Mouse (Mus musculus) left cerebral cortex, adult 2 months (tissue): ENCODE measurements around the gene Gabbr2. TPM values are rescaled to one million over a fixed set of nuclear protein-coding genes. Genes with fewer than 3 reads are reported as not detected.

ENCODE experiments used
- DNase-seq, 2 experiments: peaks; one replicate each; pipeline ENCODE4 v3.0.0; 2021 to 2022; ENCODE audit warnings: low spot score in 2 of 2, mixed read lengths in 1 of 2; ENCODE audit errors: extremely low spot score in 1 of 2
- H3K27ac ChIP-seq: fragments of 200-600 bp; 2 replicates; pipeline ENCODE4 v1.8.1; 2022
- H3K4me3 ChIP-seq: fragments of 200-600 bp; 2 replicates; pipeline ENCODE4 v1.8.1; 2022
- CTCF ChIP-seq: fragments of 200-600 bp; IDR thresholded peaks from 2 replicates; pipeline ENCODE4 v1.8.1; 2022; ENCODE audit warnings: antibody characterized with exemption, mild to moderate bottlenecking, moderate library complexity
- intact Hi-C: fragments of 180-260 bp; cut with DNase I; formaldehyde crosslinking; loops from one replicate; pipeline ENCODE4 v1.15.1; 2025
- total RNA-seq, 2 experiments: library from RNA; stranded (reverse); gene quantifications; 2 replicates each; pipeline ENCODE4 v1.2.3; 2021

Gene Gabbr2
- total RNA-seq, 2 experiments from 2014 or later, result 258 to 266 TPM

DNA sequence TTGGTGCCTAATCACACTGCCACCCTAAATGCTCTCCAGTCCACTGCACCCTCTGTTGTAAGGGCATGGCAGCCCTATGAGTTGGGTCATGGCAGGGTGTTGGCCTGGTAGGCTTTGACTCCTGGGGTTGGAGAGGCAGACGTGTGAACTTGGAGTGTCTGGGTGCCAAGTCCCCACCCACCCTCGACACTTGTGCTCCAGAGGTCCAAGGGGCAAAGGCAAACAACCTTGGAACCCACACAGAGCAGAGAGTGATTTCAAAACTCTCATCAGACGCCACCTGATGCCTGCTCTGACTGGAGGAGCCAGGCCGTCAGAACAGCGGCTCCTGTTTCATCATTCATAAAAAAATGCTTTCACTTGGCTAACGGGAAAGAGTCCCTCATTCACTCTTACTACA lies 121.5 kb downstream of the Gabbr2 start:
- no peak for TF ChIP-seq CTCF
- peak overlapping the region; percentile 29 for H3K27ac ChIP-seq
- H3K4me3 ChIP-seq, result no peak overlapping the region
- intact Hi-C loops, result no loop called here
- no peak for DNase-seq

DNA sequence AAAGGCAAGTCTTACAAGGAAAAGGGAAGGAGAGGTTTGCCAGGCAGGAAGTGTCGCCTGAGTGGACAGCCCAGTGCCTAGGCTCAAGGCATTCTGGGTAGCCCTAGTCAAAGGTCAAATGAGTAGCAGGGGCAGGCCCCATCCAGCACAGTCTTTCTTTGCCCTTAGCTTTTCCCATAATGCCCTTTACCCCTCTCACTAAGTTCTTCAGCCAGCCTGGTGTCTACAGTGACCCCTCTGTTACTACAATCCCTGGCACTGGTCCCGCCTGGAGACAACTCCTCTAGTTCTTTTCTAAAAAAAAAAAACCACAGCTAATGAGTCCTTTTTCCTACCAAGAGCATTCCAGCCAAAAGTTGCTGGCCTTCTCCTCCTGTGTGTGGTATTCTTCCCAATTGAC lies 122.3 kb downstream of the Gabbr2 start:
- intact Hi-C loops, result no loop called here
- no peak for DNase-seq
- Histone ChIP-seq H3K4me3 (no peak overlapping the region), H3K27ac (no peak overlapping the region)
- no peak for TF ChIP-seq CTCF

DNA sequence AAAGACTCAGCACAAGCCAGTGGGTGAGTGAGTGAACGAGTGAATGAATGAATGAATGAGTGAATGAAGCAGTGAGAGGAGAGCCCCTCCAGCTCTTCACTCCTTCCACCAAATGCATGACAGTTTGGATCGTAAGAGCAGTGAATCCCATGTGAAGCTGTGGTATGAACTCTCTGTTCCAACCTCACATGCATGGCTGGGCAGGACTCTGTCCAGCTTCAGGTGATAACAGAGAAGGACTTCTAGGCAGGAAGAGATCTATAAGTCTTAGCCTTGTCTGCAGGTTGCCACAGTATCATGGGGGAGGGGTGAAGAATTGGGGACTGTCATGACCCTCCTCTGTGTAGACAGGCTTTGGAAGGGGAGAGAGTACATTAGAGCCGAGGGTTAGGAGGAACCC lies 122.8 kb downstream of the Gabbr2 start:
- TF ChIP-seq CTCF, result no peak
- intact Hi-C loops, result no loop called here
- DNase-seq, result no peak
- no peak overlapping the region for H3K27ac ChIP-seq
- H3K4me3 ChIP-seq, result no peak overlapping the region

DNA sequence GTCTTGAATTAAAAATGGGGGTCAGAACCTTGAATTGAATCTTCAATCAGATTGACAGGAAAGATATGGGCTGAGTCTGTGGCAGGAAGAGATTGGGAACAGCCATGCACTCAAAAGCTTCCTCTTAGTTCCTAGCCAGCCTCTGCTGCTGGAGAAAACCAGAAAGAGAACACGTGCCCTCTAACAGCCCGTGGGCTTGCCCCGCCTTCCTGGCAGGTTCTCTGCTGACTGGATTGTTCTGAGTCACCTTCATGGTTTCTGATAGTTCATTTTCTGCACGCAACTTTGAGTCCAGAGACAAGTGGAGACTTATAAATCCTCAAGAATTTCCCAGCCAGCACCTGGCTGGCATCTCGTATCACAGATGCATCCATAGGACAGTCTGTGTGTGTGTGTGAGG lies 123.5 kb downstream of the Gabbr2 start:
- intact Hi-C loops, result no loop called here
- H3K27ac ChIP-seq, result no peak overlapping the region; the same call in 1 of the 2 replicates
- no peak for TF ChIP-seq CTCF
- DNase-seq, result no peak
- H3K4me3 ChIP-seq, result no peak overlapping the region

DNA sequence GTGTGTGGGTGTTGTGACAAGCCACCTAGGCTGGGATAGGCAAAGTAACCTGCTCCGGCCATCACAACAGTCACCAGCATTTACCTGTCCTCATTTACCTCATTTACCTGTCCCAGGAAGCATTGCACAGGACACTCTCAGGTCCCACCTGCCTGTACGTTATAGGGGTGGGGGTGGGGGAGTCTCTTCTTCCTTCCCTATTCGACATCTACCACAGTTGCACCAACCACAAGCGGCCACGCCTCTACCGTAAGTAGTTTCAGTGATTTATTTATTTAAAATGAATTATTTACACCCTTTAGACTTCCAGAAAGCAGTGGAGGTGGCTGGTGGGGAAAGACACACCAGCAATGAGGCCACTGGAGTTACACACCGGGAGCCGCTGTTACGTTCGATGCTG lies 123.9 kb downstream of the Gabbr2 start:
- no peak overlapping the region for H3K4me3 ChIP-seq
- TF ChIP-seq CTCF, result no peak
- DNase-seq, result no peak
- intact Hi-C loops, result no loop called here
- no peak overlapping the region; the same call in 1 of the 2 replicates for H3K27ac ChIP-seq

DNA sequence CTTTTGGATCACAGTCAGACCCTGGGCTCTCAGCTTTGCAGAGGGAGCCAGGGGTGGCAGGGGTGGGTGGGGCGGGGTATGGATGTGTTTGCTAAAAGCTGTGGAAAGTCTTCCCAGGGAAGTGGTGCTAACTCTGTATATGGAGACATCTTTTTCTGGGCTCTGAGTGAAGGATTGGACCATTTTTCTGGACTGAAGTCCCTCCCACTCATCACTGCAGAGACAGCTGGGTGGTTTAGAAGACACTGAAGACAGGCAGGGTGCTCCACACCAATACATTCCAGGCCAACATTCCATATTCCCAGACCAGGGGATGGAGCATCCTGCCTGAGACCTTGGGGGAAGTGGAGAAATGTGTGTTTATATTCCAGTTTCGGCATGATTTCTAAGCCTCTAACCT lies 125.6 kb downstream of the Gabbr2 start:
- no peak for DNase-seq
- intact Hi-C loops, result no loop called here
- Histone ChIP-seq H3K27ac (peak overlapping the region; percentile 55; the same call in 1 of the 2 replicates), H3K4me3 (no peak overlapping the region)
- no peak for TF ChIP-seq CTCF

DNA sequence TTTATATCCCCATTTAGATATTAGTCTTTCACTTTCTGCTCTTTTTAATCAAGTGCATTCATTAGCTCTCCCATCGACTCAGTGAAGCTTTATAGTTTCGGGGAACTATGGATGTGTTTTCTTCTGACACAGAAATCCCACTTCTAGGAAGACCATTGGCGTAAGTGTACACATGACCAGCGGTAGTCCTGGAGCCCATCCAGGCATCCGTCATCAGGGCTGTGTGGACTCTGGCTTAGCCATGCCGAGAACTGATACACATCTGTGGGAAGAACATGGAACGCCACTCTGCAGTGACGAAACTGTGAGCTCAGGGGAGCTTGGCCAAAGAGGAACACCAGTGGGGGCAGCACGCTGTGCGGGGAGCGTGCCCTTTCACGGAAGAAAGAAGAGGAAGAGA lies 128.0 kb downstream of the Gabbr2 start:
- intact Hi-C loops, result no loop called here
- Histone ChIP-seq H3K4me3 (no peak overlapping the region), H3K27ac (peak overlapping the region; percentile 17; the same call in 1 of the 2 replicates)
- no peak for DNase-seq
- no peak for TF ChIP-seq CTCF

DNA sequence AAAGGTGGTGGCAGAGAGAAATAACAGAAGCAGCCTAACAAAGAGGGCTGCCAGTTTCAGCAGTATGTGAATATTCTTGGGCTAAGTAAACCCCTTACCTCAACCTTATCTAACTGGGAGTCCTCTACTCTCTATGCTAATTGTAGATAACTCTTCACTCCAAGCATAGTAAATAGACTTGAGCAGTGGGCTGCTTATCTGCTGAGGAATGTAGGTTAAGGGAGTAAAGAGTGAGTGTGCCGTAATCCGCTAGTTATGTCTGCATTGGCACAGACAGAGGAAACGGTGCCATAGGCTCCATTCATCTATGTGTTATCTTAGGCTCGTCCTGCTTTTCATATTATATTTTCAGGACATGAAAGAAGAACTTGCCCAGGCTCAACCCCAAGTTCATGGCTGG lies 129.0 kb downstream of the Gabbr2 start:
- Histone ChIP-seq H3K4me3 (no peak overlapping the region), H3K27ac (no peak overlapping the region)
- intact Hi-C loops, result no loop called here
- TF ChIP-seq CTCF, result no peak
- no peak for DNase-seq

DNA sequence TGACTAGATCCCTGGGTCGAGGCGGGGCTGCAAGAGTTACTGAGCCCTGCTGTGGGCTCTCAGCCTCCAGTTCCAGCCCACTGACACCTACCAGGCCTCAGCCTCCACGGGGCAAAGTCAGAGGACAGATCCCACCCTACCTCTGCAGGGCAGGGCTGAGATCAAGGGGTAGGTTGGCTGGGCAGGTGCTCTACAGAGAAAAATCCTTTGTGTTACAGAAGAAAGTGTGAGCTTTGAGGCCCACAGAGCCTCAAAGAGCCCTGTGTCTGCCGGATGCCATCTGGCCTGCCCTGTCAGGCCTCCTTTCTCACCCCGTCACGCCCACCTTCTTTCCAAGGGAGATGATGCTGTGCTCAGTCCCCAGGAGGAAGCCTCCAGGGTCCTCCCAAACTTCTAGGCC lies 131.1 kb downstream of the Gabbr2 start:
- peak overlapping the region; percentile 28; the same call in 1 of the 2 replicates for H3K27ac ChIP-seq
- H3K4me3 ChIP-seq, result no peak overlapping the region
- intact Hi-C loops, result no loop called here
- TF ChIP-seq CTCF, result no peak
- no peak for DNase-seq

DNA sequence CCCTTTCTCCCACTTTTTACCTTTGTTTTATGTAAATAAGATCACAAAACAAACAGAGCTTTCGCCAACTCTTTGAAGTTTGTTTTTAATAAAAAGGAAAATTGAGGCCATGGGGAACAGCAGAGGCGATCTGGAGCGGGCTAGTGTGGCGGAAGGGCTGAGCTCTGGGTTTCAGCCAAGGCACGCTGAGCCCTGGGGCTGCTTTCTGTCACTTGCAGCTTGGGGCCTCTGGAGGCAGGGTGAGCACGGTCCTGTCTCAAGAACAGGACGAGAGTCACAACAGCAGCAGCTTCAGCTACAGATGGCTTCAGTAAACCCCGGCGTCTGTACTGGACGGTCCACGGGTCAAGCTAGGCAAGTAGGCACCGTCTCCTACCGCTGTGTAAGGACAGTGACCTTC lies 132.8 kb downstream of the Gabbr2 start:
- H3K27ac ChIP-seq, result peak overlapping the region; percentile 24; the same call in 1 of the 2 replicates
- peak in 1 of 2 experiments; percentile 47 for DNase-seq
- intact Hi-C loops, result loop anchor here (5.0 kb wide), 1 partner anchor 133 kb away; the partner anchor contains the start of gene Gabbr2
- peak; percentile 53 for TF ChIP-seq CTCF
- no peak overlapping the region for H3K4me3 ChIP-seq

DNA sequence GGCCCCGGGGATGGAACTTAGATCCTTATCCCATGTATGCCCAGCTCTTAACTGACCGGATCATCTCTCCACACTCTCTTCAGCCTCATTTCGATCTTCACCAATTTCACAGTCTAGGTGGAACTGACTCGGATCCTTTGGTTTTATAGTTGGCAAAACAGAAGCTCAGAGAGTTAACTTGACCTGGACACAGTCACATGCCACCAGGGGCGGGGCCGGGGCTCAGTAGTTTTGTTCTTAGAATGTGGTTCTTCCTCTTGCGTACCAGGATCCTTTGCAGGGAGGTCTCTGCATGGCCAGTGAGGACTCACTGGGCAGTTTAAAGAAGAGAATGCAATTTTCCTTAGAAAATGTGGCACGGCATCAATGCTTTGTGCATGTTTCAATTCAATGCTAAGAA lies 135.5 kb downstream of the Gabbr2 start:
- DNase-seq, result no peak
- no peak for TF ChIP-seq CTCF
- Histone ChIP-seq H3K4me3 (no peak overlapping the region), H3K27ac (no peak overlapping the region; the same call in 1 of the 2 replicates)
- intact Hi-C loops, result loop anchor here (5.0 kb wide), 1 partner anchor 136 kb away; the partner anchor contains the start of gene Gabbr2

DNA sequence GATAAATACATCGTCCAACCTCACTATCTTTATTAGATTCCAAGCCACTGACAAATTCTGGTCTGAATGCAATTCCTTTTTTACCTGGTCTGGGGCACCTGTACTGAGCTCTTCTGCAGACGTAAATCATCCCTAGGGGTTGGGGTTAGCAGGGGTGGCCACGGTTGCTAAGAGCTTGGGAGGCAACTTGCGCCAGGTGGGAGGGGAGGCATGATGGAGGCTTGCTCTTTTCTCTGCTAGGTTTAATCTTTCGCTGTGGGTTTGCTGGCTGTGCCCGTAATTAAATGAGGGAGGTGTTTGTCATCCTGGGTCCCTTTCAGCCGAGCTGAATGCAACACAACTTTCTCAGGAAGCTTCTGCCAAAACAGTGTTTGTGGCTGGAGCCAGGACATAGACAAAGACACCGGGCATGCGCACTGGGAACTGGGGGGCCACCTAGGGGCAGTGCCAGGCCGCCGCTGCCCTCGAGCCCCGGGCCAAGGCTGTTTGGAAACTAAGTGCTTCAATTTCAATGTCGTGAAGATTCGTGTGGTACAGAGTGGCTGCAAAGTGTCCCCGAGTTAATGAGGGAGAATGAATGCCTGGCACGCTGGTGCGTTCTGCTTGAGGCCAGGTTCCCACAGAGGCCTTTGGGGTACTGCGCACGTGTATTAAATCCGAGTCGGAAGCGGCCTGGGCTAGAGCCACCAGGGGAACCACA lies 136.8 kb downstream of the Gabbr2 start:
- intact Hi-C loops, result loop anchor here (5.0 kb wide), 1 partner anchor 137 kb away; the partner anchor contains the start of gene Gabbr2
- peak in 1 of 2 experiments; percentile 71 for DNase-seq
- Histone ChIP-seq H3K4me3 (no peak overlapping the region), H3K27ac (peak overlapping the region; percentile 64; the same call in 1 of the 2 replicates)
- TF ChIP-seq CTCF, result no peak; the same call in none of the 2 replicates
